Mouse (Mus musculus) neural tube, embryonic 11.5 days (tissue): ENCODE results near the gene Ubac1. TPM values are rescaled to one million over a fixed set of nuclear protein-coding genes. Genes with fewer than 3 reads are reported as not detected.

ENCODE experiments used
- ATAC-seq: fragments of 200-750 bp; cut with Nextera tagmentation; 2 replicates; pipeline ENCODE4 v1.8.0; 2017; ENCODE audit warnings: moderate number of reproducible peaks, mild to moderate bottlenecking, moderate TSS enrichment, moderate library complexity; ENCODE audit not compliant: insufficient read depth, low FRiP score, low TSS enrichment
- DNase-seq: peaks from one replicate; pipeline ENCODE4 v3.0.0-alpha.2; 2015; ENCODE audit warnings: low spot score
- H3K27ac ChIP-seq: fragments of 300-500 bp; sonication (generic); 2 replicates; pipeline ENCODE4 v1.5.1; 2014; ENCODE audit warnings: low read depth, mild to moderate bottlenecking, low read length
- H3K27me3 ChIP-seq: fragments of 300-500 bp; sonication (generic); 2 replicates; pipeline ENCODE4 v1.6.1; 2014; ENCODE audit warnings: mild to moderate bottlenecking, low read length, mixed read lengths; ENCODE audit not compliant: control insufficient read depth, insufficient read depth
- H3K36me3 ChIP-seq: fragments of 300-500 bp; sonication (generic); 2 replicates; pipeline ENCODE4 v1.6.1; 2014; ENCODE audit warnings: mild to moderate bottlenecking, low read length, moderate library complexity, mixed read lengths; ENCODE audit not compliant: control insufficient read depth, insufficient read depth
- H3K4me1 ChIP-seq: fragments of 300-500 bp; sonication (generic); 2 replicates; pipeline ENCODE4 v1.6.1; 2014; ENCODE audit warnings: low read length, mixed read lengths; ENCODE audit not compliant: control insufficient read depth, insufficient read depth
- H3K4me2 ChIP-seq: fragments of 300-500 bp; sonication (generic); 2 replicates; pipeline ENCODE4 v1.6.1; 2014; ENCODE audit warnings: low read depth, mild to moderate bottlenecking, moderate library complexity
- H3K4me3 ChIP-seq: fragments of 300-500 bp; sonication (generic); 2 replicates; pipeline ENCODE4 v1.5.1; 2014; ENCODE audit warnings: low read depth, low read length
- H3K9ac ChIP-seq: fragments of 300-500 bp; sonication (generic); 2 replicates; pipeline ENCODE4 v1.6.1; 2014; ENCODE audit warnings: mild to moderate bottlenecking, low read length
- H3K9me3 ChIP-seq: fragments of 300-500 bp; sonication (generic); 2 replicates; pipeline ENCODE4 v1.6.1; 2016; ENCODE audit warnings: low read length; ENCODE audit not compliant: control insufficient read depth
- WGBS: fragments of 180-500 bp; shearing (Covaris S2); extraction: QIAGEN DNeasy Blood & Tissue Kit; methylation state at CpG from one replicate; pipeline ENCODE4 v1.1.7; 2014; 5-methylcytosine and 5-hydroxymethylcytosine counted together
- polyA plus RNA-seq: library from polyadenylated mRNA; unstranded; fragments of >200 nt; fragmentation: Nextera tagmentation; extraction: Ambion mirVana; gene quantifications from 2 replicates; pipeline ENCODE4 v1.2.1, GENCODE M21; 2014

Ubac1 gene
- polyA plus RNA-seq, 1 experiment from 2014 or later, result 114 TPM

DNA sequence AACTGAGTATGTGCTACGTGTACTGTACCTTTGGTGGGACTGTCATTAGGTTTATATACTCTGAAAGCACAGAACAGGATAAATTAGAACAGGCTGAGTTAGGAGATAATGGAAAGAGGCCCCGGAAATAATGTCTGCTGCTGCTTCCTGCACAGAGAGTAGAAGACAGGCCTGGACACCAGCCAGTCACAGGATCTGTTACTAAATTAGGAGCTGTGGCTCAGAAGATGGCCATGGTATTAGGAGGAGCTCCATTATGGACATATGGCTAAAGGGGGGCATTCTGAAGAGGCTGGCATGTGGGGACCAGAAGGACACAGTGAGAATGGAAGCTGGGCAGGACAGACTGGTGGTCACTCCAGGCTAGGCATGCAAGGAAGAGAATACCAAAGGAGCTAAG lies 51.1 kb downstream of the Ubac1 start:
- Histone ChIP-seq H3K4me1 (no peaks in the 10 kb centered on the region), H3K27me3 (no peaks in the 10 kb centered on the region), H3K9ac (no peak overlapping the region), H3K9me3 (no peaks in the 10 kb centered on the region), H3K36me3 (peaks cover 8% of the 10 kb centered on the region), H3K4me2 (no peak overlapping the region), H3K4me3 (no peak overlapping the region), H3K27ac (no peak overlapping the region)
- ATAC-seq, result no peak
- WGBS, result 87% methylated on average over 2 of the region's 2 CpGs
- DNase-seq, result no peak

DNA sequence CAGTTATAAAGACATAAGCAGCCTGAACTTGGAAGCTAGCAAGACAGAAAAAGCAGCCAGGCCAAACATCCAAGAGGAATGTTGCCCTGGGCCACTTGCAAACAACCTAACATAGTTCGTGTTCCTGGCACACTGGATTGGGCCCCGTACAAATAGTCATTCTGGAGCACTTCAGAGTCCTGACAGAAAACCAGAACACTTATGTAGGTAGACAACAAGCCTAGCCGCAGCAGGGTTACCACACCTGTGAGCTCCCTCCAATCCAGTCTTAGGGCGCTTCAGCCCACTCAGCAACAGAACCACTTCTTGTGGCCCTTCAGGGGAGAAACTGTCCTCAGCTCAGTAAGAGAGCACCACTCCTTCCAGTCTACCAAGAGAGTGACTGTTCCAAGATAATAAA lies 52.2 kb downstream of the Ubac1 start:
- ATAC-seq (no peak), DNase-seq (no peak)
- Histone ChIP-seq H3K27me3 (no peaks in the 10 kb centered on the region), H3K36me3 (peaks cover 10% of the 10 kb centered on the region), H3K9ac (no peak overlapping the region), H3K4me1 (no peaks in the 10 kb centered on the region), H3K4me3 (no peak overlapping the region), H3K27ac (no peak overlapping the region), H3K4me2 (no peak overlapping the region), H3K9me3 (no peaks in the 10 kb centered on the region)
- WGBS, result 94% methylated on average over 4 of the region's 4 CpGs

DNA sequence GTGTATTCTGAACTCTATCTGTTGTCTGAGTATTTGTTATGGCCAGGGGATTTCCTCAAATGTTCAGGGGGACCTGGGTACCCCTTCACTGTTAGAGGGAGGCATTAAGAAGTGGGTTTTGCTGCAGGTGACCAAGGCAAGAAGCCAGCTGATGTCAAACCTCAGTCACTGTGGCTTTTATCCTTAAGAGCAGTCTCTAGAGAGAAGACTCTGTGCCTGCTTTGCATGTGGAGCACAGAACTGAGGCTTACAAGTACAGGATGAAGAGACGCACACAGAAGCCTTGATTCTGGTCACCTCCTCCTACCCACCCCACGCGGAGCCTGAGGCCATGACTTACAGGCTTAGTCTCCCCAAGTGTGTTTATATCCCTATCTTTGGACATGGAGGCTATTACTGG lies 72.3 kb downstream of the Ubac1 start:
- Histone ChIP-seq H3K9me3 (no peaks in the 10 kb centered on the region), H3K4me2 (no peak overlapping the region), H3K4me1 (no peaks in the 10 kb centered on the region), H3K4me3 (no peak overlapping the region), H3K36me3 (peaks cover 6% of the 10 kb centered on the region; the same call in 1 of the 2 replicates), H3K27me3 (no peaks in the 10 kb centered on the region), H3K9ac (no peak overlapping the region), H3K27ac (no peak overlapping the region)
- ATAC-seq (no peak), DNase-seq (no peak)
- WGBS, result 96% methylated on average over 3 of the region's 3 CpGs

Other genes with a start within 250 kb of the Ubac1 start
- not detected in 2 replicates for gene Lcn11, start 244.7 kb downstream of the Ubac1 start, polyA plus RNA-seq
- not detected in 2 replicates for gene Gm13539, start 239.5 kb downstream of the Ubac1 start, polyA plus RNA-seq
- not detected in 2 replicates for gene Glt6d1, start 205.9 kb downstream of the Ubac1 start, polyA plus RNA-seq
- gene Lcn9, start 198.6 kb downstream of the Ubac1 start, polyA plus RNA-seq, result not detected in 2 replicates
- gene Sohlh1, start 174.5 kb downstream of the Ubac1 start, polyA plus RNA-seq, result not detected in 2 replicates
- 0.45 and 2.2 TPM in 2 replicates for gene Kcnt1, start 158.0 kb downstream of the Ubac1 start, polyA plus RNA-seq
- 60.4 and 62.1 TPM in 2 replicates for gene Camsap1, start 38.5 kb downstream of the Ubac1 start, polyA plus RNA-seq
- gene Nacc2, start 101.5 kb upstream of the Ubac1 start, polyA plus RNA-seq, result 8.2 and 9.8 TPM in 2 replicates
- 19.6 and 25.3 TPM in 2 replicates for gene Lhx3, start 186.5 kb upstream of the Ubac1 start, polyA plus RNA-seq
- 17.3 and 18.9 TPM in 2 replicates for gene Qsox2, start 215.8 kb upstream of the Ubac1 start, polyA plus RNA-seq